Mouse (Mus musculus) neural tube, embryonic 15.5 days (tissue): ENCODE results near the gene Npas1. TPM values are rescaled to one million over a fixed set of nuclear protein-coding genes. Genes with fewer than 3 reads are reported as not detected.

Experiments used
- ATAC-seq: fragments of 200-750 bp; cut with Nextera tagmentation; 2 replicates; pipeline ENCODE4 v1.8.0; 2017; ENCODE audit warnings: mild to moderate bottlenecking, moderate TSS enrichment, moderate library complexity; ENCODE audit not compliant: low FRiP score
- H3K27ac ChIP-seq: fragments of 300-500 bp; sonication (generic); replicated peaks from 2 replicates; pipeline ENCODE4 v1.5.1; 2015; ENCODE audit warnings: mild to moderate bottlenecking, inconsistent platforms
- H3K27me3 ChIP-seq: fragments of 300-500 bp; sonication (generic); replicated peaks from 2 replicates; pipeline ENCODE4 v1.6.1; 2015; ENCODE audit warnings: inconsistent platforms
- H3K36me3 ChIP-seq: fragments of 300-500 bp; sonication (generic); 2 replicates; pipeline ENCODE4 v1.6.1; 2015; ENCODE audit warnings: inconsistent platforms
- H3K4me1 ChIP-seq: fragments of 300-500 bp; sonication (generic); 2 replicates; pipeline ENCODE4 v1.6.1; 2015; ENCODE audit warnings: inconsistent platforms
- H3K4me2 ChIP-seq: fragments of 300-500 bp; sonication (generic); 2 replicates; pipeline ENCODE4 v1.6.1; 2015; ENCODE audit warnings: inconsistent platforms, mild to moderate bottlenecking, moderate library complexity
- H3K4me3 ChIP-seq: fragments of 300-500 bp; sonication (generic); replicated peaks from 2 replicates; pipeline ENCODE4 v1.5.1; 2015; ENCODE audit warnings: mild to moderate bottlenecking, inconsistent platforms
- H3K9ac ChIP-seq: fragments of 300-500 bp; sonication (generic); replicated peaks from 2 replicates; pipeline ENCODE4 v1.6.1; 2015; ENCODE audit warnings: mild to moderate bottlenecking, inconsistent platforms
- H3K9me3 ChIP-seq: fragments of 300-500 bp; sonication (generic); replicated peaks from 2 replicates; pipeline ENCODE4 v1.6.1; 2016; ENCODE audit warnings: inconsistent platforms
- WGBS: fragments of 180-500 bp; shearing (Covaris S2); methylation state at CpG from one replicate; pipeline ENCODE4 v1.1.7; 2015; ENCODE audit warnings: mixed read lengths; 5-methylcytosine and 5-hydroxymethylcytosine counted together
- polyA plus RNA-seq: library from polyadenylated mRNA; unstranded; fragments of >200 nt; fragmentation: Nextera tagmentation; extraction: Ambion mirVana; gene quantifications from 2 replicates; pipeline ENCODE4 v1.2.1, GENCODE M21; 2015

Npas1 gene
- polyA plus RNA-seq, 1 experiment from 2014 or later: 3.8 TPM

- 20% methylated on average over 5 of the region's 5 CpGs for WGBS
- H3K27ac ChIP-seq: no peak overlapping the region
- H3K9me3 ChIP-seq: no peaks in the 10 kb centered on the region
- ATAC-seq: no peak
- H3K9ac ChIP-seq: no peak overlapping the region
- H3K4me2 ChIP-seq: no peak overlapping the region
- H3K36me3 ChIP-seq: no peaks in the 10 kb centered on the region
- no peak overlapping the region for H3K4me3 ChIP-seq
- peaks cover 42% of the 10 kb centered on the region for H3K27me3 ChIP-seq
- peaks cover 7% of the 10 kb centered on the region for H3K4me1 ChIP-seq
Observed at GRCm38 (mm10) chr7:16468115-16468514, 9.4 kb downstream of the Npas1 start.

GRCm38 (mm10) chr7:16466565-16466964 is 11.0 kb downstream of the Npas1 start:
- Histone ChIP-seq H3K9ac (no peak overlapping the region), H3K4me2 (no peak overlapping the region), H3K4me3 (no peak overlapping the region), H3K27ac (no peak overlapping the region), H3K4me1 (no peaks in the 10 kb centered on the region; the same call in 1 of the 2 replicates), H3K27me3 (peaks cover 44% of the 10 kb centered on the region), H3K36me3 (no peaks in the 10 kb centered on the region), H3K9me3 (no peaks in the 10 kb centered on the region)
- WGBS: 82% methylated on average over 4 of the region's 4 CpGs
- no peak for ATAC-seq

GRCm38 (mm10) chr7:16465568-16465967 is 12.0 kb downstream of the Npas1 start:
- H3K4me3 ChIP-seq: no peak overlapping the region
- H3K9ac ChIP-seq: no peak overlapping the region
- no peak overlapping the region for H3K4me2 ChIP-seq
- 92% methylated on average over 5 of the region's 5 CpGs for WGBS
- H3K9me3 ChIP-seq: no peaks in the 10 kb centered on the region
- no peak overlapping the region for H3K27ac ChIP-seq
- peaks cover 49% of the 10 kb centered on the region for H3K27me3 ChIP-seq
- no peaks in the 10 kb centered on the region for H3K36me3 ChIP-seq
- no peaks in the 10 kb centered on the region for H3K4me1 ChIP-seq
- ATAC-seq: peak; percentile 23; the same call in 1 of the 2 replicates

GRCm38 (mm10) chr7:16465160-16465559 is 12.4 kb downstream of the Npas1 start:
- Histone ChIP-seq H3K36me3 (no peaks in the 10 kb centered on the region), H3K27ac (no peak overlapping the region), H3K9me3 (no peaks in the 10 kb centered on the region), H3K4me1 (no peaks in the 10 kb centered on the region), H3K9ac (no peak overlapping the region), H3K4me3 (no peak overlapping the region), H3K27me3 (peaks cover 47% of the 10 kb centered on the region), H3K4me2 (no peak overlapping the region)
- peak; percentile 53; the same call in 1 of the 2 replicates for ATAC-seq
- 12% methylated on average over 8 of the region's 8 CpGs for WGBS

GRCm38 (mm10) chr7:16463214-16463613 is 14.3 kb downstream of the Npas1 start:
- no peaks in the 10 kb centered on the region for H3K9me3 ChIP-seq
- H3K9ac ChIP-seq: no peak overlapping the region
- no peak overlapping the region for H3K27ac ChIP-seq
- peak; percentile 48; the same call in 1 of the 2 replicates for ATAC-seq
- H3K36me3 ChIP-seq: no peaks in the 10 kb centered on the region
- H3K27me3 ChIP-seq: peaks cover 27% of the 10 kb centered on the region
- no peaks in the 10 kb centered on the region for H3K4me1 ChIP-seq
- H3K4me3 ChIP-seq: no peak overlapping the region
- no peak overlapping the region for H3K4me2 ChIP-seq
- 2% methylated on average over 14 of the region's 14 CpGs for WGBS

- WGBS: 88% methylated on average over 6 of the region's 6 CpGs
- H3K36me3 ChIP-seq: 0 out of 2 replicates have a peak, but pooled peaks cover 5% of the 10 kb centered on the region
- no peaks in the 10 kb centered on the region for H3K4me1 ChIP-seq
- H3K4me3 ChIP-seq: no peak overlapping the region
- no peak overlapping the region for H3K9ac ChIP-seq
- H3K27me3 ChIP-seq: peaks cover 22% of the 10 kb centered on the region
- no peaks in the 10 kb centered on the region for H3K9me3 ChIP-seq
- no peak for ATAC-seq
- no peak overlapping the region for H3K27ac ChIP-seq
- no peak overlapping the region for H3K4me2 ChIP-seq
Observed at GRCm38 (mm10) chr7:16461705-16462104, 15.8 kb downstream of the Npas1 start.

GRCm38 (mm10) chr7:16461151-16461550 is 16.4 kb downstream of the Npas1 start:
- H3K4me2 ChIP-seq: no peak overlapping the region
- H3K36me3 ChIP-seq: 0 out of 2 replicates have a peak, but pooled peaks cover 5% of the 10 kb centered on the region
- H3K4me3 ChIP-seq: no peak overlapping the region
- no peak overlapping the region for H3K9ac ChIP-seq
- H3K4me1 ChIP-seq: no peaks in the 10 kb centered on the region
- no peak overlapping the region for H3K27ac ChIP-seq
- no peak for ATAC-seq
- whole genome bisulfite sequencing: 65% methylated on average over 6 of the region's 6 CpGs
- H3K9me3 ChIP-seq: no peaks in the 10 kb centered on the region
- peaks cover 22% of the 10 kb centered on the region for H3K27me3 ChIP-seq

GRCm38 (mm10) chr7:16460566-16460965 is 17.0 kb downstream of the Npas1 start:
- Histone ChIP-seq H3K27ac (no peak overlapping the region), H3K4me1 (no peaks in the 10 kb centered on the region), H3K27me3 (peaks cover 22% of the 10 kb centered on the region), H3K9me3 (no peaks in the 10 kb centered on the region), H3K9ac (no peak overlapping the region), H3K4me3 (no peak overlapping the region), H3K4me2 (no peak overlapping the region), H3K36me3 (0 out of 2 replicates have a peak, but pooled peaks cover 10% of the 10 kb centered on the region)
- 69% methylated on average over 13 of the region's 13 CpGs for WGBS
- no peak for ATAC-seq

- no peak for ATAC-seq
- H3K4me3 ChIP-seq: no peak overlapping the region
Observed at GRCm38 (mm10) chr7:16456289-16456688, 21.2 kb downstream of the Npas1 start.

GRCm38 (mm10) chr7:16455016-16455415 is 22.5 kb downstream of the Npas1 start:
- H3K9ac ChIP-seq: no peak overlapping the region
- peaks cover 10% of the 10 kb centered on the region for H3K4me1 ChIP-seq
- no peak overlapping the region for H3K27ac ChIP-seq
- 0 out of 2 replicates have a peak, but pooled peaks cover 3% of the 10 kb centered on the region for H3K27me3 ChIP-seq
- no peak overlapping the region for H3K4me2 ChIP-seq
- no peak overlapping the region for H3K4me3 ChIP-seq
- 96% methylated on average over 14 of the region's 14 CpGs for WGBS
- H3K36me3 ChIP-seq: peaks cover 15% of the 10 kb centered on the region; the same call in 1 of the 2 replicates
- no peak for ATAC-seq
- H3K9me3 ChIP-seq: no peaks in the 10 kb centered on the region

More at GRCm38 (mm10) chr7:16456289-16456688, 21.2 kb downstream of the Npas1 start:
- H3K36me3 ChIP-seq: peaks cover 15% of the 10 kb centered on the region; the same call in 1 of the 2 replicates
- H3K27me3 ChIP-seq: peaks cover 8% of the 10 kb centered on the region
- peaks cover 10% of the 10 kb centered on the region for H3K4me1 ChIP-seq
- H3K4me2 ChIP-seq: no peak overlapping the region
- H3K27ac ChIP-seq: no peak overlapping the region
- no peaks in the 10 kb centered on the region for H3K9me3 ChIP-seq
- no peak overlapping the region for H3K9ac ChIP-seq
- WGBS: 89% methylated on average over 5 of the region's 5 CpGs

GRCm38 (mm10) chr7:16453118-16453711 is 24.3 kb downstream of the Npas1 start:
- Histone ChIP-seq H3K4me1 (peaks cover 10% of the 10 kb centered on the region), H3K4me2 (peak overlapping the region; percentile 95), H3K36me3 (peaks cover 15% of the 10 kb centered on the region; the same call in 1 of the 2 replicates), H3K9me3 (no peaks in the 10 kb centered on the region), H3K4me3 (peak overlapping the region; percentile 73), H3K9ac (peak overlapping the region; percentile 71), H3K27me3 (0 out of 2 replicates have a peak, but pooled peaks cover 3% of the 10 kb centered on the region), H3K27ac (peak overlapping the region; percentile 76)
- peak; percentile 86 for ATAC-seq
- under 1% methylated on average over 23 of the region's 23 CpGs for WGBS

- Histone ChIP-seq H3K9me3 (no peaks in the 10 kb centered on the region), H3K9ac (peak within 1 kb of the TSS; percentile 71), H3K4me2 (peak within 1 kb of the TSS; percentile 95), H3K27ac (peak within 1 kb of the TSS; percentile 76), H3K36me3 (peaks cover 15% of the 10 kb centered on the region; the same call in 1 of the 2 replicates), H3K27me3 (0 out of 2 replicates have a peak, but pooled peaks cover 3% of the 10 kb centered on the region), H3K4me3 (peak within 1 kb of the TSS; percentile 73), H3K4me1 (peaks cover 10% of the 10 kb centered on the region)
- 2% methylated on average over 30 of the region's 30 CpGs for WGBS
- peak; percentile 97 for ATAC-seq
Observed at GRCm38 (mm10) chr7:16452587-16453073, 24.9 kb downstream of the Npas1 start, which contains the start of gene Tmem160. Gene Tmem160, plus strand, starts transcription at chr7:16452779.
